23 mouse cellular contexts compared by ENCODE assay signal in the genomic region with DNA sequence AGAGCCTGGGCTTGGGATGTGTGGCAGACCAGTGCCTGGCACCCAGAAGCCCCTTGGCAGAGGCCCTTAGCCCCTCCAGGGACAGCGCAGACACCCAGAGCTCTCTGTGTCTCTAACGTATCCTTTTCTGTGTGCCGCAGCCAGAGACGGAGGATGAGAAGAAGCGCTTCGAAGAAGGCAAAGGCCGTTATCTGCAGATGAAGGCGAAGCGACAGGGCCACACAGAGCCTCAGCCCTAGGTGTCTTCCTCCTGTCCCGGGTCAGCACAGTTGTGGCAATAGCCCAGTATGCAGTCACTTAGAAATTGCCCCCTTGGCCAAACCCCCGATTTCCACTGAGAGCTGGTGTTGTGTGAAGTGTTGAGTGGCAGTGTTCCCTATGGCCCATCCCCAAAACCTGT. TPM values are rescaled to one million over a fixed set of nuclear protein-coding genes. Genes with fewer than 3 reads are reported as not detected.
DNase-seq lines count a peak whose midpoint lies in the region; ATAC-seq and TF ChIP-seq lines count a peak whose summit lies in the region.
"Had no signal": no experiment of that assay in that cellular context is flagged by ENCODE, and none has a peak within 500 bp of the region (broad histone marks: within the 10 kb centered on the region; RNA-seq: fewer than 3 reads in every experiment).

No protein-coding gene starts in this region.

- H3K4me1 ChIP-seq in heart, embryonic 12.5 days (replicated peaks): peaks cover 63% of the 10 kb centered on the region
- H3K4me1 ChIP-seq in limb, embryonic 14.5 days (ENCODE audit: control insufficient read depth, insufficient read depth, low read length): peaks cover 35% of the 10 kb centered on the region
- peaks cover 51% of the 10 kb centered on the region for H3K4me1 ChIP-seq in limb, embryonic 10.5 days
- peaks cover 58% of the 10 kb centered on the region for H3K4me1 ChIP-seq in embryonic facial prominence, embryonic 13.5 days
- peaks cover 24% of the 10 kb centered on the region for H3K4me1 ChIP-seq in embryonic facial prominence, embryonic 14.5 days (ENCODE audit: control insufficient read depth, insufficient read depth, low read length)

- intact Hi-C loops in heart, postnatal 14 days (cut with DNase I): no loop called here

- peaks cover 6% of the 10 kb centered on the region for H3K36me3 ChIP-seq in heart, embryonic 12.5 days
- no peaks in the 10 kb centered on the region for H3K36me3 ChIP-seq in limb, embryonic 14.5 days (ENCODE audit: control insufficient read depth, insufficient read depth, low read length)
- no peaks in the 10 kb centered on the region for H3K36me3 ChIP-seq in limb, embryonic 10.5 days
- no peaks in the 10 kb centered on the region for H3K36me3 ChIP-seq in embryonic facial prominence, embryonic 13.5 days
- no peaks in the 10 kb centered on the region for H3K36me3 ChIP-seq in embryonic facial prominence, embryonic 14.5 days (ENCODE audit: control insufficient read depth, insufficient read depth, low read length)
- H3K36me3 ChIP-seq: hindbrain, embryonic 12.5 days had no signal

- no peaks in the 10 kb centered on the region for H3K9me3 ChIP-seq in heart, embryonic 12.5 days (replicated peaks)
- H3K9me3 ChIP-seq in limb, embryonic 14.5 days (ENCODE audit: control insufficient read depth, low read length): no peaks in the 10 kb centered on the region
- H3K9me3 ChIP-seq in limb, embryonic 10.5 days (replicated peaks): no peaks in the 10 kb centered on the region
- H3K9me3 ChIP-seq in embryonic facial prominence, embryonic 13.5 days: no peaks in the 10 kb centered on the region
- H3K9me3 ChIP-seq in embryonic facial prominence, embryonic 14.5 days (ENCODE audit: control insufficient read depth, low read length): no peaks in the 10 kb centered on the region
- H3K9me3 ChIP-seq: forebrain, embryonic 10.5 days; hindbrain, embryonic 12.5 days had no signal

- 88% methylated on average over 11 of the region's 11 CpGs for WGBS in heart, embryonic 12.5 days
- WGBS in limb, embryonic 14.5 days: 90% methylated on average over 11 of the region's 11 CpGs
- WGBS in limb, embryonic 10.5 days: 92% methylated on average over 11 of the region's 11 CpGs
- 91% methylated on average over 11 of the region's 11 CpGs for WGBS in embryonic facial prominence, embryonic 13.5 days
- WGBS in embryonic facial prominence, embryonic 14.5 days: 83% methylated on average over 11 of the region's 11 CpGs

- 0 out of 2 replicates have a peak overlapping the region, but pooled peaks have one; percentile 84 for H3K27ac ChIP-seq in heart, embryonic 12.5 days (ENCODE audit: poor library complexity, severe bottlenecking)
- H3K27ac ChIP-seq in limb, embryonic 14.5 days (replicated peaks; ENCODE audit: low read depth, low read length): 0 out of 2 replicates have a peak overlapping the region, but pooled peaks have one; percentile 13
- no peak overlapping the region for H3K27ac ChIP-seq in limb, embryonic 10.5 days
- H3K27ac ChIP-seq in embryonic facial prominence, embryonic 13.5 days: peak overlapping the region; percentile 83
- H3K27ac ChIP-seq in embryonic facial prominence, embryonic 14.5 days (replicated peaks; ENCODE audit: low read depth, low read length): peak overlapping the region; percentile 87

- H3K9ac ChIP-seq in heart, embryonic 12.5 days: no peak overlapping the region
- no peak overlapping the region for H3K9ac ChIP-seq in limb, embryonic 14.5 days (ENCODE audit: low read depth, low read length, severe bottlenecking)
- H3K9ac ChIP-seq in embryonic facial prominence, embryonic 13.5 days: no peak overlapping the region
- H3K9ac ChIP-seq in embryonic facial prominence, embryonic 14.5 days (ENCODE audit: low read depth, low read length): no peak overlapping the region
- H3K9ac ChIP-seq: forebrain, postnatal 0 days; hindbrain, embryonic 12.5 days had no signal

- TF ChIP-seq POLR2A in limb, embryonic 14.5 days (IDR thresholded peaks at IDR 0.05; ENCODE audit: borderline replicate concordance, extremely low read depth, insufficient read depth, insufficient read length): no peak

- no peak overlapping the region for H3K4me2 ChIP-seq in heart, embryonic 12.5 days
- no peak overlapping the region for H3K4me2 ChIP-seq in limb, embryonic 14.5 days (replicated peaks; ENCODE audit: low read depth, low read length, severe bottlenecking)
- H3K4me2 ChIP-seq in embryonic facial prominence, embryonic 13.5 days: no peak overlapping the region
- no peak overlapping the region for H3K4me2 ChIP-seq in embryonic facial prominence, embryonic 14.5 days (ENCODE audit: low read depth, low read length)
- H3K4me2 ChIP-seq: hindbrain, embryonic 12.5 days; midbrain, embryonic 11.5 days had no signal

- peaks cover 9% of the 10 kb centered on the region for H3K27me3 ChIP-seq in heart, embryonic 12.5 days (replicated peaks)
- 0 out of 2 replicates have a peak, but pooled peaks cover 8% of the 10 kb centered on the region for H3K27me3 ChIP-seq in limb, embryonic 14.5 days (ENCODE audit: control insufficient read depth, insufficient read depth, low read length)
- peaks cover 52% of the 10 kb centered on the region for H3K27me3 ChIP-seq in limb, embryonic 10.5 days (ENCODE audit: low read depth, poor library complexity, severe bottlenecking)
- H3K27me3 ChIP-seq in embryonic facial prominence, embryonic 13.5 days: peaks cover 14% of the 10 kb centered on the region
- peaks cover 8% of the 10 kb centered on the region; the same call in 1 of the 2 replicates for H3K27me3 ChIP-seq in embryonic facial prominence, embryonic 14.5 days (replicated peaks; ENCODE audit: control insufficient read depth, insufficient read depth, low read length)

- H3K4me3 ChIP-seq in heart, embryonic 12.5 days: no peak overlapping the region
- H3K4me3 ChIP-seq in limb, embryonic 14.5 days (replicated peaks; ENCODE audit: low read length): no peak overlapping the region
- no peak overlapping the region for H3K4me3 ChIP-seq in limb, embryonic 10.5 days
- no peak overlapping the region for H3K4me3 ChIP-seq in embryonic facial prominence, embryonic 13.5 days
- H3K4me3 ChIP-seq in embryonic facial prominence, embryonic 14.5 days (ENCODE audit: low read depth, low read length): no peak overlapping the region
- H3K4me3 ChIP-seq: forebrain, embryonic 10.5 days; hindbrain, embryonic 12.5 days had no signal

- no peak for DNase-seq in heart, postnatal 14 days
- no peak for DNase-seq in limb, embryonic 14.5 days (ENCODE audit: low spot score)
- no peak for DNase-seq in limb, embryonic 10.5 days (ENCODE audit: low spot score)
- DNase-seq in embryonic facial prominence, embryonic 14.5 days (ENCODE audit: low spot score): no peak
- DNase-seq in thymus, postnatal 36 days: no peak
- DNase-seq: cerebellum, adult 9-11 months; forebrain, postnatal 0 days; retina, postnatal 1 day; thymus, postnatal 14 days had no signal

- ATAC-seq in heart, embryonic 12.5 days (ENCODE audit: insufficient number of reproducible peaks, low FRiP score): no peak
- no peak for ATAC-seq in limb, embryonic 14.5 days (ENCODE audit: low FRiP score, low read depth)
- ATAC-seq in embryonic facial prominence, embryonic 13.5 days (ENCODE audit: insufficient number of reproducible peaks, insufficient read depth, low FRiP score, low TSS enrichment, low read depth): no peak
- ATAC-seq in embryonic facial prominence, embryonic 14.5 days (ENCODE audit: low read depth): no peak
- ATAC-seq: forebrain, postnatal 0 days; inflammation-experienced regulatory T-cells, adult 6 months had no signal

RNA-seq across cellular contexts. Expression of gene Gpr153, which starts 2.7 kb away (rescaled TPM):
- polyA plus RNA-seq in heart, embryonic 12.5 days (2016; fragmentation: Nextera tagmentation; extraction: Ambion mirVana): 11.9 and 14.0 TPM in 2 replicates
- 10 to 100 TPM; 19.9 to 20.6 TPM for total RNA-seq in heart, postnatal 14 days (2021)
- polyA plus RNA-seq in limb, embryonic 14.5 days (2012; rRNA removed): 56.5 and 79.5 TPM in 2 replicates
- polyA plus RNA-seq in limb, embryonic 14.5 days (2014; fragmentation: Nextera tagmentation; extraction: Ambion mirVana): 28.6 and 33.0 TPM in 2 replicates
- 1.4 and 3.0 TPM in 2 replicates for polyA plus RNA-seq in limb, embryonic 10.5 days (2016; fragmentation: Nextera tagmentation; extraction: Ambion mirVana)
- polyA plus RNA-seq in embryonic facial prominence, embryonic 13.5 days (2015; fragmentation: Nextera tagmentation; extraction: Ambion mirVana): 11.1 TPM in 2 replicates
- 36.7 and 40.7 TPM in 2 replicates for polyA plus RNA-seq in embryonic facial prominence, embryonic 14.5 days (2014; fragmentation: Nextera tagmentation; extraction: Ambion mirVana)

RNA-seq across cellular contexts. Expression of gene Hes3, which starts 20.1 kb away (rescaled TPM):
- polyA plus RNA-seq in heart, embryonic 12.5 days (2016; fragmentation: Nextera tagmentation; extraction: Ambion mirVana): not detected in 2 replicates
- total RNA-seq in heart, postnatal 14 days (2021): not detected
- polyA plus RNA-seq in limb, embryonic 14.5 days (2012; rRNA removed): 0.03 and 0.13 TPM in 2 replicates
- polyA plus RNA-seq in limb, embryonic 14.5 days (2014; fragmentation: Nextera tagmentation; extraction: Ambion mirVana): not detected in 2 replicates
- polyA plus RNA-seq in limb, embryonic 10.5 days (2016; fragmentation: Nextera tagmentation; extraction: Ambion mirVana): not detected in 2 replicates
- polyA plus RNA-seq in embryonic facial prominence, embryonic 13.5 days (2015; fragmentation: Nextera tagmentation; extraction: Ambion mirVana): not detected in 2 replicates
- polyA plus RNA-seq in embryonic facial prominence, embryonic 14.5 days (2014; fragmentation: Nextera tagmentation; extraction: Ambion mirVana): not detected in 2 replicates
- total RNA-seq: adrenal gland, adult 18-20 months; layer of hippocampus, postnatal 10 days; monocyte, adult 5-6 weeks had no signal
- polyA plus RNA-seq: forebrain, postnatal 0 days; gonadal fat pad, adult 2 months; inflammation-experienced regulatory T-cells, adult 6 months; kidney, embryonic 16.5 days; large intestine, adult 2 months; limb, embryonic 11.5 days; liver, embryonic 16.5 days had no signal

RNA-seq across cellular contexts. Expression of gene Icmt, which starts 25.7 kb away (rescaled TPM):
- polyA plus RNA-seq in heart, embryonic 12.5 days (2016; fragmentation: Nextera tagmentation; extraction: Ambion mirVana): 24.0 and 25.4 TPM in 2 replicates
- total RNA-seq in heart, postnatal 14 days (2021): 10 to 100 TPM; 25.9 to 27.2 TPM
- polyA plus RNA-seq in limb, embryonic 14.5 days (2012; rRNA removed): 26.6 and 30.7 TPM in 2 replicates
- 27.6 and 32.7 TPM in 2 replicates for polyA plus RNA-seq in limb, embryonic 14.5 days (2014; fragmentation: Nextera tagmentation; extraction: Ambion mirVana)
- polyA plus RNA-seq in limb, embryonic 10.5 days (2016; fragmentation: Nextera tagmentation; extraction: Ambion mirVana): 31.4 and 33.9 TPM in 2 replicates
- polyA plus RNA-seq in embryonic facial prominence, embryonic 13.5 days (2015; fragmentation: Nextera tagmentation; extraction: Ambion mirVana): 23.5 and 26.6 TPM in 2 replicates
- polyA plus RNA-seq in embryonic facial prominence, embryonic 14.5 days (2014; fragmentation: Nextera tagmentation; extraction: Ambion mirVana): 25.1 and 26.9 TPM in 2 replicates

RNA-seq across cellular contexts. Expression of gene Rnf207, which starts 47.5 kb away (rescaled TPM):
- 56.5 and 62.1 TPM in 2 replicates for polyA plus RNA-seq in heart, embryonic 12.5 days (2016; fragmentation: Nextera tagmentation; extraction: Ambion mirVana)
- total RNA-seq in heart, postnatal 14 days (2021): 10 to 100 TPM; 84.5 to 95.8 TPM
- polyA plus RNA-seq in limb, embryonic 14.5 days (2012; rRNA removed): 0.92 and 1.1 TPM in 2 replicates
- 0.39 and 0.50 TPM in 2 replicates for polyA plus RNA-seq in limb, embryonic 14.5 days (2014; fragmentation: Nextera tagmentation; extraction: Ambion mirVana)
- 0.70 and 1.1 TPM in 2 replicates for polyA plus RNA-seq in limb, embryonic 10.5 days (2016; fragmentation: Nextera tagmentation; extraction: Ambion mirVana)
- 0.72 and 1.3 TPM in 2 replicates for polyA plus RNA-seq in embryonic facial prominence, embryonic 13.5 days (2015; fragmentation: Nextera tagmentation; extraction: Ambion mirVana)
- 0.56 and 0.84 TPM in 2 replicates for polyA plus RNA-seq in embryonic facial prominence, embryonic 14.5 days (2014; fragmentation: Nextera tagmentation; extraction: Ambion mirVana)
- total RNA-seq: monocyte, adult 5-6 weeks had no signal
- polyA plus RNA-seq: inflammation-experienced regulatory T-cells, adult 6 months; liver, embryonic 16.5 days had no signal

RNA-seq across cellular contexts. Expression of gene Rpl22, which starts 54.2 kb away (rescaled TPM):
- polyA plus RNA-seq in heart, embryonic 12.5 days (2016; fragmentation: Nextera tagmentation; extraction: Ambion mirVana): 278 and 280 TPM in 2 replicates
- 100 to 1,000 TPM; 223 to 252 TPM for total RNA-seq in heart, postnatal 14 days (2021)
- polyA plus RNA-seq in limb, embryonic 14.5 days (2012; rRNA removed): 296 and 760 TPM in 2 replicates
- polyA plus RNA-seq in limb, embryonic 14.5 days (2014; fragmentation: Nextera tagmentation; extraction: Ambion mirVana): 422 and 460 TPM in 2 replicates
- polyA plus RNA-seq in limb, embryonic 10.5 days (2016; fragmentation: Nextera tagmentation; extraction: Ambion mirVana): 352 and 417 TPM in 2 replicates
- polyA plus RNA-seq in embryonic facial prominence, embryonic 13.5 days (2015; fragmentation: Nextera tagmentation; extraction: Ambion mirVana): 447 and 449 TPM in 2 replicates
- 395 and 470 TPM in 2 replicates for polyA plus RNA-seq in embryonic facial prominence, embryonic 14.5 days (2014; fragmentation: Nextera tagmentation; extraction: Ambion mirVana)
